Comparison of ENCODE assay signal across 25 mouse cellular contexts in the genomic region with DNA sequence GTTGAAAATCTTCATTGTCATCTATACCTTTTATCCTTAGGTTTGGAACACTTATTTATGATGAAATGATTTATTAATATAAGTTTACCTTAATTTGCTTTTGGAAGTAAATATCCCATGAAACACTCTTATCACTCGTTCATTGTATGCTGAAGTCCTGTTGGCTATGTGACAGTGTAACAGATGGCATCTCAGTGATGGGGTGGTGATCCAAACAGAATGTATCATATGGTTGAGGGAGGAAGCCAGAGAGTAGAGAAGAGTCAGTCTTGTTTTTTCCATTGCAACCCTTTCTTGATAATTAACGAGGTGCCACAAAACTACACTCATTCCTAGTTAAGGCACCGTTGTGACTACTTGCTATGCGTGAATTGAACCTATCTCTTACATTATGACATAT.
DNase-seq lines count a peak whose midpoint lies in the region; ATAC-seq lines count a peak whose summit lies in the region.
"Had no signal": no experiment of that assay in that cellular context is flagged by ENCODE, and none has a peak within 500 bp of the region (broad histone marks: within the 10 kb centered on the region; RNA-seq: fewer than 3 reads in every experiment).

No protein-coding gene starts in this region.

- 74% methylated on average over 4 of the region's 4 CpGs for WGBS in heart, embryonic 12.5 days

- no peak overlapping the region for H3K27ac ChIP-seq in heart, embryonic 12.5 days (ENCODE audit: poor library complexity, severe bottlenecking)
- H3K27ac ChIP-seq: hindbrain, embryonic 13.5 days; left cerebral cortex, adult 2 months; liver, embryonic 12.5 days; neural tube, embryonic 15.5 days had no signal

- no peaks in the 10 kb centered on the region for H3K27me3 ChIP-seq in heart, embryonic 12.5 days (replicated peaks)
- H3K27me3 ChIP-seq: CH12.LX; hindbrain, embryonic 13.5 days; liver, embryonic 12.5 days; neural tube, embryonic 15.5 days had no signal

- H3K4me3 ChIP-seq in heart, embryonic 12.5 days: no peak overlapping the region
- H3K4me3 ChIP-seq: erythroblast, embryonic 14.5 days; hindbrain, embryonic 13.5 days; left cerebral cortex, adult 2 months; liver, embryonic 12.5 days; neural tube, embryonic 15.5 days had no signal

- H3K9ac ChIP-seq in heart, embryonic 12.5 days: no peak overlapping the region
- H3K9ac ChIP-seq: hindbrain, embryonic 13.5 days; liver, embryonic 12.5 days; liver, postnatal 0 days; neural tube, embryonic 15.5 days had no signal

- no peak for DNase-seq in cerebellum, postnatal 4 days (ENCODE audit: low spot score in 2 of 2)
- peak; percentile 70 for DNase-seq in cerebellum, adult 11 months
- DNase-seq in cerebellum, adult 9-10 months: peak; percentile 96
- peak; percentile 77 to 84 for DNase-seq in cerebellum, postnatal 36 days
- no peak for DNase-seq in gastrocnemius, postnatal 25 days
- DNase-seq: adrenal gland, adult 2 months; adrenal gland, postnatal 36 days; heart, postnatal 36 days; kidney, adult 11 months; kidney, postnatal 14 days; liver, postnatal 0 days; lung, postnatal 36 days; retina, postnatal 1 day; right cerebral cortex, postnatal 14 days had no signal

- H3K9me3 ChIP-seq in heart, embryonic 12.5 days (replicated peaks): no peaks in the 10 kb centered on the region
- H3K9me3 ChIP-seq: hindbrain, embryonic 13.5 days; liver, embryonic 12.5 days; neural tube, embryonic 15.5 days had no signal

- no peaks in the 10 kb centered on the region for H3K36me3 ChIP-seq in heart, embryonic 12.5 days
- H3K36me3 ChIP-seq: hindbrain, embryonic 13.5 days; liver, embryonic 12.5 days; neural tube, embryonic 15.5 days had no signal

- H3K4me1 ChIP-seq in heart, embryonic 12.5 days (replicated peaks): no peaks in the 10 kb centered on the region
- H3K4me1 ChIP-seq: hindbrain, embryonic 13.5 days; liver, embryonic 12.5 days; neural tube, embryonic 15.5 days had no signal

- peak; percentile 99 for ATAC-seq in cerebellum, adult (ENCODE audit: insufficient number of reproducible peaks, low FRiP score, low TSS enrichment)
- ATAC-seq in heart, embryonic 12.5 days (ENCODE audit: insufficient number of reproducible peaks, low FRiP score): no peak
- ATAC-seq: activated CD4-positive, CD25-positive, alpha-beta regulatory T cell, adult 4 months; forebrain, embryonic 16.5 days; liver, embryonic 12.5 days; liver, postnatal 0 days had no signal

- H3K4me2 ChIP-seq in heart, embryonic 12.5 days: no peak overlapping the region
- H3K4me2 ChIP-seq: hindbrain, embryonic 13.5 days; liver, embryonic 12.5 days; midbrain, embryonic 11.5 days; neural tube, embryonic 15.5 days had no signal

Comparison
In these comparisons a context has a peak if more than half of its experiments do, and no peak if none do; other contexts are left out.
1. DNase-seq: peak in cerebellum, adult 11 months (single experiment), cerebellum, adult 9-10 months (single experiment) and cerebellum, postnatal 36 days (2 of 2); none in cerebellum, postnatal 4 days (0 of 2) and gastrocnemius, postnatal 25 days (single experiment).